Mouse (Mus musculus) thymus, adult 18-20 months (tissue): ENCODE data around the gene Olig1.
"Not testable (repeated sequence)": the region's sequence is repeated elsewhere in the genome, so short reads cannot be mapped to it uniquely, and the experiment has no call there.

Experiments
- DNase-seq, 2 experiments: peaks; one replicate each; pipeline ENCODE4 v3.0.0; 2022; ENCODE audit warnings: mixed read lengths in 2 of 2

Olig1 gene

GRCm38 (mm10) chr16:91255419-91256164 lies 14.0 kb upstream of the Olig1 start:
- not testable (repeated sequence) for DNase-seq

- DNase-seq: no peak
Observed at GRCm38 (mm10) chr16:91258956-91259355, 10.6 kb upstream of the Olig1 start.

- DNase-seq: no peak
Observed at GRCm38 (mm10) chr16:91260861-91261260, 8.7 kb upstream of the Olig1 start.

GRCm38 (mm10) chr16:91262467-91263220 lies 6.9 kb upstream of the Olig1 start:
- no peak for DNase-seq

- no peak for DNase-seq
Observed at GRCm38 (mm10) chr16:91265972-91266371, 3.6 kb upstream of the Olig1 start.

- no peak for DNase-seq
Observed at GRCm38 (mm10) chr16:91268724-91269452, 684 bp upstream of the Olig1 start.

- DNase-seq: no peak
Observed at GRCm38 (mm10) chr16:91270212-91270971, 820 bp downstream of the Olig1 start.

- DNase-seq: no peak
Observed at GRCm38 (mm10) chr16:91270982-91271549, 1.5 kb downstream of the Olig1 start.

GRCm38 (mm10) chr16:91271634-91272033 lies 2.1 kb downstream of the Olig1 start:
- no peak for DNase-seq

GRCm38 (mm10) chr16:91280516-91280915 lies 10.9 kb downstream of the Olig1 start:
- no peak for DNase-seq

GRCm38 (mm10) chr16:91292080-91292479 lies 22.5 kb downstream of the Olig1 start:
- no peak for DNase-seq

- no peak for DNase-seq
Observed at GRCm38 (mm10) chr16:91292719-91293333, 23.3 kb downstream of the Olig1 start.

GRCm38 (mm10) chr16:91297726-91298125 lies 28.2 kb downstream of the Olig1 start:
- DNase-seq: no peak

GRCm38 (mm10) chr16:91299412-91299811 lies 29.8 kb downstream of the Olig1 start:
- DNase-seq: no peak

GRCm38 (mm10) chr16:91300641-91301441 lies 31.3 kb downstream of the Olig1 start:
- DNase-seq: no peak

GRCm38 (mm10) chr16:91301454-91301853 lies 31.9 kb downstream of the Olig1 start:
- no peak for DNase-seq

GRCm38 (mm10) chr16:91303776-91304709 lies 34.5 kb downstream of the Olig1 start:
- no peak for DNase-seq

GRCm38 (mm10) chr16:91305512-91306111 lies 36.0 kb downstream of the Olig1 start:
- no peak for DNase-seq

- DNase-seq: no peak
Observed at GRCm38 (mm10) chr16:91309872-91310271, 40.3 kb downstream of the Olig1 start.
